Mouse (Mus musculus) frontal cortex, postnatal 36 days (tissue): ENCODE results near the gene Pias4.

Source experiments
- DNase-seq, 2 experiments: peaks; one replicate each; pipeline ENCODE4 v3.0.0; 2022; ENCODE audit warnings: low spot score in 2 of 2

Pias4 gene

GRCm38 (mm10) chr10:81168521-81169244, 960 bp upstream of the Pias4 start:
- DNase-seq: peak; percentile 77 to 82

- DNase-seq: no peak
Measured at GRCm38 (mm10) chr10:81168087-81168431, 336 bp upstream of the Pias4 start.

- DNase-seq: no peak
Measured at GRCm38 (mm10) chr10:81165118-81165517, 2.6 kb downstream of the Pias4 start.

- no peak for DNase-seq
Measured at GRCm38 (mm10) chr10:81162318-81162652, 5.4 kb downstream of the Pias4 start.

- no peak for DNase-seq
Measured at GRCm38 (mm10) chr10:81161602-81162317, 6.0 kb downstream of the Pias4 start.

GRCm38 (mm10) chr10:81154736-81155135, 13.0 kb downstream of the Pias4 start:
- DNase-seq: no peak

- no peak for DNase-seq
Measured at GRCm38 (mm10) chr10:81154313-81154712, 13.4 kb downstream of the Pias4 start.

GRCm38 (mm10) chr10:81152609-81153008, 15.1 kb downstream of the Pias4 start:
- no peak for DNase-seq

- DNase-seq: no peak
Measured at GRCm38 (mm10) chr10:81151261-81151660, 16.5 kb downstream of the Pias4 start.

- no peak for DNase-seq
Measured at GRCm38 (mm10) chr10:81146296-81146695, 21.4 kb downstream of the Pias4 start.

GRCm38 (mm10) chr10:81145778-81146177, 21.9 kb downstream of the Pias4 start:
- DNase-seq: no peak

GRCm38 (mm10) chr10:81145307-81145706, 22.4 kb downstream of the Pias4 start:
- DNase-seq: no peak

GRCm38 (mm10) chr10:81144667-81145066, 23.1 kb downstream of the Pias4 start:
- no peak for DNase-seq

- DNase-seq: no peak
Measured at GRCm38 (mm10) chr10:81143845-81144437, 23.8 kb downstream of the Pias4 start.

- no peak for DNase-seq
Measured at GRCm38 (mm10) chr10:81143157-81143633, 24.5 kb downstream of the Pias4 start.

GRCm38 (mm10) chr10:81142551-81142981, 25.2 kb downstream of the Pias4 start:
- no peak for DNase-seq

- DNase-seq: no peak
Measured at GRCm38 (mm10) chr10:81141455-81142210, 26.1 kb downstream of the Pias4 start.

- DNase-seq: no peak
Measured at GRCm38 (mm10) chr10:81140717-81141454, 26.8 kb downstream of the Pias4 start.

- DNase-seq: no peak
Measured at GRCm38 (mm10) chr10:81140005-81140404, 27.7 kb downstream of the Pias4 start.

GRCm38 (mm10) chr10:81139529-81139846, 28.2 kb downstream of the Pias4 start:
- DNase-seq: no peak

- no peak for DNase-seq
Measured at GRCm38 (mm10) chr10:81138821-81139528, 28.7 kb downstream of the Pias4 start.
